Mouse (Mus musculus) stomach, embryonic 15.5 days (tissue): Measurements from ENCODE around the gene Ccdc15. TPM values are rescaled to one million over a fixed set of nuclear protein-coding genes. Genes with fewer than 3 reads are reported as not detected.

ENCODE experiments used
- polyA plus RNA-seq: library from polyadenylated mRNA; unstranded; fragments of >200 nt; fragmentation: Nextera tagmentation; extraction: Ambion mirVana; gene quantifications from 2 replicates; pipeline ENCODE4 v1.2.1, GENCODE M21; 2015

Gene Ccdc15
- polyA plus RNA-seq, 1 experiment from 2014 or later: 6.3 TPM

Other genes starting within 250 kb of the Ccdc15 start
- gene Pknox2, start 201.0 kb downstream of the Ccdc15 start, polyA plus RNA-seq: 8.3 and 9.5 TPM in 2 replicates
- gene Tmem218, start 140.2 kb downstream of the Ccdc15 start, polyA plus RNA-seq: 9.8 TPM in 2 replicates
- gene Slc37a2, start 92.7 kb downstream of the Ccdc15 start, polyA plus RNA-seq: 2.2 and 2.4 TPM in 2 replicates
- 0.06 and 0.14 TPM in 2 replicates for gene Hepacam, start 18.9 kb upstream of the Ccdc15 start, polyA plus RNA-seq
- gene Robo4, start 53.5 kb upstream of the Ccdc15 start, polyA plus RNA-seq: 9.9 and 11.3 TPM in 2 replicates
- gene Robo3, start 84.8 kb upstream of the Ccdc15 start, polyA plus RNA-seq: 0.08 and 0.15 TPM in 2 replicates
- 24.8 and 25.0 TPM in 2 replicates for gene Msantd2, start 140.9 kb upstream of the Ccdc15 start, polyA plus RNA-seq
- 55.3 and 56.1 TPM in 2 replicates for gene Esam, start 179.6 kb upstream of the Ccdc15 start, polyA plus RNA-seq
- gene Vsig2, start 190.8 kb upstream of the Ccdc15 start, polyA plus RNA-seq: 47.6 and 57.6 TPM in 2 replicates
- gene Nrgn, start 204.5 kb upstream of the Ccdc15 start, polyA plus RNA-seq: 6.6 and 6.9 TPM in 2 replicates
- 11.1 and 12.5 TPM in 2 replicates for gene Siae, start 207.3 kb upstream of the Ccdc15 start, polyA plus RNA-seq